Mouse (Mus musculus) cortical plate, adult 2 months (tissue): ENCODE results near the gene Samd4b. TPM values are rescaled to one million over a fixed set of nuclear protein-coding genes. Genes with fewer than 3 reads are reported as not detected.

ENCODE experiments used
- H3K27ac ChIP-seq: fragments of 200-500 bp; 2 replicates; pipeline ENCODE4 v1.5.1; 2012; ENCODE audit warnings: low read length, control low read depth, inconsistent platforms; ENCODE audit not compliant: insufficient read depth
- H3K4me1 ChIP-seq: fragments of 200-500 bp; 2 replicates; pipeline ENCODE4 v1.6.1; 2011; ENCODE audit warnings: low read length; ENCODE audit not compliant: control insufficient read depth, insufficient read depth
- H3K4me3 ChIP-seq: fragments of 200-500 bp; 2 replicates; pipeline ENCODE4 v1.5.1; 2011; ENCODE audit warnings: mild to moderate bottlenecking, low read length, control low read depth; ENCODE audit not compliant: insufficient read depth
- CTCF ChIP-seq: fragments of 200-500 bp; IDR thresholded peaks from 2 replicates; pipeline ENCODE4 v1.5.1; 2011; ENCODE audit warnings: mild to moderate bottlenecking, control low read depth, low read length; ENCODE audit not compliant: insufficient read depth; ENCODE audit errors: extremely low read depth
- POLR2A ChIP-seq: fragments of 200-500 bp; IDR thresholded peaks from 2 replicates; pipeline ENCODE4 v1.6.1; 2011; ENCODE audit warnings: mild to moderate bottlenecking, low read length, control low read depth; ENCODE audit not compliant: insufficient read depth; ENCODE audit errors: extremely low read depth
- polyA plus RNA-seq: library from polyadenylated mRNA; depleted of rRNA; stranded (reverse); fragments of >200 nt; gene quantifications from 2 replicates; pipeline ENCODE4 v1.2.3, GENCODE M21; 2012; rRNA removed

Samd4b gene
- 59.0 and 63.8 TPM in 2 replicates for polyA plus RNA-seq

DNA sequence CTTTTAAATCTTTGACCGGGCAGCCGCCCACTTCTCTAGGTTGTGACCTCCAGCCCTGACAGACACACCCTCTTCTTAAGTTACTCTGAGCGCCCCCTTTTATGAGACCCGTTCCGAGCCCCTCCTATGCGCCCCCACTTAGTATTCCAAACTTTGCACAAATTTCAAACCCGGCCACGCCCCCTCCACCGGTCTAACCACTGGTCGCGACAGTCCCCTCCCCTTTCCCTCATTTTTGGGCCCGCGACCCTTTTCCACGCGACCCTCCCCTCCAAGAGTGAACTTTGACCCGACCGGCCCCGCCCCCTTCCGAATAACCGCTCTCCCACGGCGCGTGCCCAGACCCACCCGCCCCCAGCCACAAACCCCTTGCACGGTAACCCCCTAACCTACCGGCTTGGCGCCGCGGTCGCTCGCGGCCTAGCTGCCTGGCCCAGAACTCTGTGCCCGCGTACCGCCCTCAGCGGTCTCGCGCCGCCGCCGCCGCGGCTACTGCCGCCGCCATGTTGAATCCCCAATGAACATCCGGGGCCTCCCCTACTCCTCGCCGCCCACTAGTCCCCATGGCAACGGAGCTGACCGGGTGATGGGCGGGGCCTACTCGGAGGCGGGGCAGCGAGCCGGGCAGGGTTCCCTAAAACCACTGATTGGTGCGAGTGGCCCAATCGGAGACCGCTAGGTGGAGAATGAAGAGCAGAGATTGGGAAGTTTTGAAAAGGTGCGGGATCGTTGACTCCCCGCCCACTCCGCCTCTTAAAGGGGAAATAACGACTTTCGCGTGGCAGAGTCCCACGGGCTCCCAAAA, at the start of gene Samd4b, which contains the start of gene Pak4:
Gene Samd4b (minus strand): TSS at position 503 of the 805 bp plus-strand sequence.
Gene Pak4 (minus strand): TSS at position 544 of the 805 bp plus-strand sequence.
- TF ChIP-seq POLR2A (no peak), CTCF (no peak)
- Histone ChIP-seq H3K4me3 (peak within 1 kb of the TSS; percentile 64), H3K4me1 (0 out of 2 replicates have a peak, but pooled peaks cover 2% of the 10 kb centered on the region), H3K27ac (no peak within 1 kb of the TSS)

DNA sequence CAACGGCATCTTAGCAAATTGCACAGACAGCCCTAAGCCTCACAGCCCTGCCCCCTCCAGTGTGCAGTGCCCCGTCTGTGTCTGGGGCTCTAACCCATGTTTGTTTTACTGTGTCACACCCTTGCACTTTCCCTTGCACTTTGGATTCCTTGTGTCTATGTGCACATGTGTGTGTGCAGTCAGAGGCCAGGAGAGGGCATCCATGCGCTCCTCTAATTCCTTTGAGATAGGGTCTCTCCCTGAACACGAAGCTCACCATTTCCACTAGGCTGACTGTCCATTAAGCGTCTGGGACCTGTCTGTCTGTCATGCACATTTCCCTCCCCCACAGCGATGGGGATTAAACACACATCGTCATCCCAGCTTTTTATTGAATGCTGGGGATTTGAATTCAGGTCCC, 49.1 kb upstream of the Samd4b start:
- Histone ChIP-seq H3K4me1 (no peaks in the 10 kb centered on the region), H3K27ac (no peak overlapping the region), H3K4me3 (no peak overlapping the region)
- TF ChIP-seq CTCF (no peak), POLR2A (no peak)

DNA sequence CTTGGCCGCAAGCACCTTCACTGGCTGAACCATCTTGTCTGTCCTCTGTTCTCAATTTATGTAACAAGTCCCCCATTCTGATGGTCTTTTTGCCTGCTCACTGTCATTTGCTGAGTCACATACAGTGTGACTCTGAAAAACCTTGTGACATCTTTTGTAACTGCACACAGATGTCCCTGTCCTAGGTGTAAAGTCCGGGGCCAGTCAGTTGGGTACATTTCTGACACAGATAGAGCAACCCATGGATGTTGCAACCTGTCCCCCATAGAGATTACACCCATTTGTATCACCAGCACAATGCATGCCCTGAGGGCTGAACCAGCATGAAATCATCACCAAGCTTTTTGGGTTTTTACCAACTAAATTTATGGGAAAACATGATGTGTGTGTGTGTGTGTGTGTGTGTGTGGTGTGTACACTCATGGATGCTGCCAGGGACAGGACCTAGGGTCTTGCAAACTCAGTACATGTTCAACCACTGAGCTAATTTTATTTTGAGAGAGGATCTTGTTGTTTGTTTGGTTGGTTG, 48.1 kb upstream of the Samd4b start:
- Histone ChIP-seq H3K27ac (no peak overlapping the region), H3K4me1 (no peaks in the 10 kb centered on the region), H3K4me3 (no peak overlapping the region)
- TF ChIP-seq POLR2A (no peak), CTCF (no peak)

DNA sequence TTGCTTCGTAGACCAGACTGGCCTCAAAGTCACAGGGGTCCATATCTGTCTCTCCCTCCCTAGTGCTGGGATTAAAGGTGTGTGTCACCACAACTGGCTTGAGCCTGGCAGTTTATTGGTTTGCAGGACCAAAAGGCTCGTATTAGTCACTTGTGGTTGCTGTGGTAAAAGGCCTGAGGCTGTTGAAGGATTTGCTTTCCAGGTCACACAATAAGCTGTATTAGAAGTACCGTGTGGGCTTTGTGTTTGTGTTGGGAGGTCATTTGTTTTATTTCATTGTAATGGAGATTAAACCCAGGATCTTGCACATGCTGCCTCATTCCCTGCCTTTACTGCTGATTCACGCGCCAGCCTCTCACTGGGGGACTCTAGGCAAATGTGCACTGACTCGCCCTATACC, 47.4 kb upstream of the Samd4b start:
- TF ChIP-seq CTCF (no peak), POLR2A (no peak)
- Histone ChIP-seq H3K27ac (no peak overlapping the region), H3K4me3 (no peak overlapping the region), H3K4me1 (no peaks in the 10 kb centered on the region)

DNA sequence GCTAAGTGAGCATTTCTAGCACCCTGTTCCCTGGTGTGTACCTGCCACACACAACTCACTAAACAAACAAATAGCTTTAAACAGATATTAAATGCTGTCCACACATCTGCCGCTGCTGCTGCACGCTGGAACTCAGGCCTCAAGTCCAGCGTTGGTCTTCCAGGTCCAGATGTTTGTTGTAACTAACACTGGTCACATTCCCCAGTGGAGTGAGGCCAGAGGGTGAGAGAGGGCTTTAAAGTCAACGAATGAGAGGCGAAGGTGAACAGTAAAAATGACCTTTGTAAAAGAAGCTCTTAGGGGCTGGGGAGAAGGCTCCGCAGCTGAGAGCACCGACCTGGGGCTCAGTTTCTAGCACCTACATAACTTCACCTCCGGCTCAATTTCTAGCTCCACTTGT, 43.6 kb upstream of the Samd4b start:
- H3K27ac ChIP-seq = no peak overlapping the region
- H3K4me1 ChIP-seq = no peaks in the 10 kb centered on the region
- TF ChIP-seq POLR2A (no peak), CTCF (no peak)
- H3K4me3 ChIP-seq = no peak overlapping the region

DNA sequence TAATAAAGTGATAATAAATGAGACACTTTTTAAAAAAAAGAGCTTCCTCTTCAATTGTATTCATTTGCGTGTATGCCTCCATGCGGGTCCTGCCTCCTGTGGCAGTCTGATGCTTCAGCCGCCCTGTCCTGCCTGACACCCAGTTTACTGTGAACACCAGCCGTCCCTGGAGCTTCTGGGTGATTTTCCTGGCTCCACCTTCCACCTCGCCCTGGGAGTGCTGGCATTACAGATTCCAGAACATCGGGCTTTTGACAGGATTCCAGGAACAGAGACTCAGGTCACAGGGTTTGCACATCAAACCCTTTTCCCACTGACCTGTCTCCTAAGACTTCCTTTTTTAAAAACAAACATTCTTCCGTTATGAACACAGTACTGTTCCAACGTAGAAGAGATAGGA, 39.6 kb upstream of the Samd4b start:
- TF ChIP-seq POLR2A (no peak), CTCF (no peak)
- Histone ChIP-seq H3K27ac (no peak overlapping the region), H3K4me1 (no peaks in the 10 kb centered on the region), H3K4me3 (no peak overlapping the region)

DNA sequence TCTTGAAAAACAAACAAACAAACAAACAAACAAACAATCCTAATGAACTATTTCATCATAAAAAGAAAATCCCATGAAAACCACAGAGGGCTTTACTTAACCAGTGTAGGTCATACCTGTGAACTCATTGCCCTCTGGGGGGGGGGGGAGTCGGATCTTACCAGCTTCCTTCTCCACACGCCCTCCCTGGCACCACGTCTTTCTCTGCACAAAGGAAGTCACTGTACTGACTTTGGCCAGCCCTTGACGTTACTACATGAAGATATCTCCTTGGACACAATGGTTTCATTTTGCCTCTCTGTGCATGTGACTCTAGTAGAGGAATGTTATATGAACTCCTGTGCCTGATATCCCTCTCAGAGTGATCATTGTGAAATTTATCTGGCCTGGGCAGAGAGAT, 36.2 kb upstream of the Samd4b start:
- TF ChIP-seq CTCF (no peak), POLR2A (no peak)
- Histone ChIP-seq H3K4me1 (no peaks in the 10 kb centered on the region), H3K4me3 (no peak overlapping the region), H3K27ac (no peak overlapping the region)

DNA sequence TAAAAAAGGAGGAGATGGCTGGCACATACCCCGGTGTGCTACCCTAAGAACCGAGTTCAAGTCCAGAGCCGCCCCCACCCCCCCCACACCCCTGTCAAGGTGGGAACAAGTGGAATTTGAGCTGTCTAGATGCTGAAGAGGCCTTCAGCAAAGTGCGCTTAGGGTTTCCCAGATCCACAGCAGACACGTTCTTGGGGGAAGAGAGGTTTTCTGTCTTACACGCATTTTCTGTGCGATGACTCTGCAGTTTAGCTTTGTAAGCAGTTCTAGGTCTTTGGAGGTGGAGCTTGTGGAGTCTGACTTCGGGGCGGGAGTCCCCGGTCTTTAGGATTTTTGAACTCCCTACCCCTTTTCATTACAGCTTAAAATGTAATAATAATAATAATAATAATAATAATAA, 33.1 kb upstream of the Samd4b start, which contains the start of gene Acp7:
Gene Acp7 (minus strand): TSS at position 260 of the 400 bp plus-strand sequence.
- TF ChIP-seq CTCF = no peak
- no peak for TF ChIP-seq POLR2A
- H3K4me1 ChIP-seq = no peaks in the 10 kb centered on the region
- no peak within 1 kb of the TSS for H3K27ac ChIP-seq
- peak within 1 kb of the TSS; percentile 15; the same call in 1 of the 2 replicates for H3K4me3 ChIP-seq

DNA sequence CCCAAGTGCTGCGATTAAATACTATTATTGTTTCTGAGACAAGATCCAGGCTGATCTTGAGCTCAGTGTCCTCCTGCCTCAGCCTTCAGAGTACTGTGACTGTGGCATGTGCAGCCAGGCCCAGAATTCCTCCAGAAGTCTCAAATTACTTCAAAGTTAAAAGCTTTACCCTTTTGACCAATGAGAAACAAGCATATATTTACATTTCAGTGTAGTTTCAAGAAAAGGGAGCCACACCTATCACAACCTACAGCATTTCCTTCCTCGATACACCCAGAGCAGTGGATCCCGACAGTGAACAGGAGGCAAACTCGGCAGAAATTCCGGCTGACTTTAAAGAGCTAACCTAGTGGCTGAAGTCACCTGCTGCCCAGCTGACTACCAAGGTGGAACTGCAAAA, 26.8 kb upstream of the Samd4b start:
- no peak overlapping the region for H3K27ac ChIP-seq

More for the DNA sequence above, 26.8 kb upstream of the Samd4b start:
- no peaks in the 10 kb centered on the region for H3K4me1 ChIP-seq
- H3K4me3 ChIP-seq = no peak overlapping the region
- TF ChIP-seq POLR2A (no peak), CTCF (no peak)
